Mouse (Mus musculus) left cerebral cortex, adult 8-10 months (tissue): Measurements from ENCODE around the gene Mdga1. TPM values are rescaled to one million over a fixed set of nuclear protein-coding genes. Genes with fewer than 3 reads are reported as not detected.

Experiments
- DNase-seq, 2 experiments: peaks; one replicate each; pipeline ENCODE4 v3.0.0; 2022; ENCODE audit warnings: low spot score in 2 of 2
- total RNA-seq, 4 experiments: library from RNA; stranded (reverse); gene quantifications; 2 replicates each; pipeline ENCODE4 v1.2.4; 2022

Gene Mdga1
- total RNA-seq, 4 experiments from 2014 or later, result 17.9 to 32.2 (median 20.4) TPM

GRCm38 (mm10) chr17:29981568-29981967 is 11.7 kb upstream of the Mdga1 start:
- no peak for DNase-seq

DNA sequence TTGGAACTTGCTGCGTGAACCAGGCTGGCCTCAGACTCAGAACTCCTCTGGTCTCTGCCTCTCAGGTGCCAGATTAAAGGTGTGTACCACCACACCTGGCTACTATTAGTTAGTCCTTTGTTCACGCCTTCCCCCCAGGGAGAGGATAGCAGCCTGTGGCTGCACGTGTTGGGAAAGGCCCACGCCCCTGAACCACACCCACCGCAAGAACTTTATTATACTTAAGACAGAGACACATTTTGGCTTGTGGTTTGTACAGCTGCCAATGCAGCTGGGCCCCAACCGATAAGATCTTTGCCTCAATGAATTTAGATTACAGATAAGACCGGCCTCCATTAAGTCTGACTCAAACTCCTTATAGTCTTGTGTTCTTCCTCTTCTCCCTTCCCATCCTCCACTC is 10.0 kb upstream of the Mdga1 start:
- DNase-seq, result no peak

DNA sequence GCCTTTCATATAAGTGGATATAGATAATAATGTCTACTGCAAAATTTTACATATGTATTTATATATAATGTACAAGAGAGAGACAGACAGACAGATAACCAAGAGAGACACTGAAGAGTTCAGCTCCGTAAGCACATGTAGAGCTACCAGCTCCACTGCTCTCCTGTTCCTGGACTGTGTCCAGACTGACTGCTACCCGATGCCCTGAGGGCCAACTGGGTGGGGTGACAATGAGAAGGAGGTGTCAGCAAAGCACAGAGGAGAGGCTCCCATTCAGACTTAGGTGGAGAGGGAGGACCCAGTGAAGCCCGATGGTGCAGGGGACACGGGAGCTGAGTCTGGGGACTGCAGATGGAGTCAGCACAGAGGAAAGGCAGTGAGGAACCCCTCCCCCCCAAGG is 9.1 kb upstream of the Mdga1 start:
- DNase-seq, result no peak

DNA sequence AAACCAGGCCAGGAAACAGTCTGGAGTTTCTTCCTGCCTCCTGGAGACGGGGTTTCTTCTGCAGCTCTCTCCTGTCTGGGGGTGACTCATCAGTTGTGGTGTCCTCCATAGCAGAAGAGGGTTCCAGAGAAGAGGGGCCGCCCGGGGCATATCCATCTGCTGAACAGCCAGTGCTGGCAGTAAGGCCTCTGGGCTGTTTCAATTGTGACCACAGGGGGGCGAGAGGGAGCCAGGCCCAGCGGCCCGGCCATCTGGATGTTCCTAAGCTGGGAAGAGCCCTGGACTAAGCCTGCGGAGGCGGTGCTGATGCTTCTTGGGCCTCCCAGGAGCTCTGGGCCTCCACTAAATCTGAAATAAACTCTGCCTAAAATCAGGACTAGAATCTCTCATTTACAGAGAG is 5.8 kb upstream of the Mdga1 start:
- peak; percentile 78 to 85 for DNase-seq

DNA sequence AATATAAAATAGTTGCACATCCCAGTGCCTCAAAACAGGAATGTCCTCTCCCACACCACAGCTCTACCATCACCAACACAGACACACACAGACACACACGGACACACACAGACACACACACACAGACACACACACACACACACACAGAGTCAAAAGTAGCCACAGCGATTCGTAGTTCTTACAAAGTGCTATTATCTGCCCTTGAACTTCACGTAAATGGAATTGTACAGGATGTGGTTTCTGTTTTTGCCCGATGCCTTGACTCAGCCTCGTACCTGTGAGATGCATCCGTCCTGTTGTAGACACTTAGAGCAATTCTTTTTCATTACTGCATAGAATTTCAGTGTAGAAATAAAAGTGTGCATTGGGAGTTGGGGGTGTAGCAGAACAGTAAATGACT is 3.3 kb upstream of the Mdga1 start:
- DNase-seq, result no peak

GRCm38 (mm10) chr17:29971761-29972432 is 2.0 kb upstream of the Mdga1 start:
- no peak for DNase-seq

- DNase-seq, result no peak
Observed at GRCm38 (mm10) chr17:29965506-29965905, 4.4 kb downstream of the Mdga1 start.

- DNase-seq, result no peak
Observed at GRCm38 (mm10) chr17:29963730-29964259, 6.1 kb downstream of the Mdga1 start.

GRCm38 (mm10) chr17:29955880-29956279 is 14.0 kb downstream of the Mdga1 start:
- DNase-seq, result no peak

DNA sequence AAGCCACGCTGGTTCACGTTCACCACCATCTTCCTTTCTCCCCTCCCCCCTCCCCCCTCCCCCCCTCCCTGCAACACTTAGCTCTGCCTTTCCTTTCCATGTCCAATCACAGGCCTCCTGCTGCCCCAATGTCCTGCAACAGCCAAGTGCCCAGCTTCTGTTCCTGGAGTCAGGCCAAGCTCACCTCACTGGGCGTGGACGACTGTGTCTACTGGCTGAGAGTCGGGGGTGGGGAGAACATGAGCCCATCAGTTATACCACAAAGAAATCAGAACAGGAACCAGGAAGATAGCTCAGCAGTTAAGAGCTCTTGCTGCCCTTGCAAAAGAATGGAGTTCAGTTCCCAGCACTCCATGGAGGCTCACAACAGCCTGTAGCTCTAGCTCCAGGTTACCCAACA is 15.6 kb downstream of the Mdga1 start:
- no peak for DNase-seq

DNA sequence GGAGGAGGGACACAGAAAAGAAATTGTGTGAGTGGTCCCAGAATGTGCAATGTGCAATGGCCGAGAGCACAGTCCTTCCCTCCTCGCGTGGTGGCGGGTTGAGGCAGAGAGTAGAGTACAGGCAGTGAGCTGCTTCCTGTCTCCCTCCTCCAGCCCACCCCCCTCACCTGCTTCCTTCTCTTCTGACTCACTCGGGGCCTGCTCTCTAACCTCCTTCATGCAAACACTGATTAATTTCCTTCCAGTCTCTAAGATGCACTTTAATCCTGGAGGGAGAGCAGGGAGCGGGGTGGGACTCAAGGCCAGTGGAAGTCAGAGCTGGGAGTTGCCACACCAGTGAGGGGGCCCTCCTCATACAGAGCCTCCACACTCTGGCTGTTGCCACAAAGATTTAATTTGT is 18.8 kb downstream of the Mdga1 start:
- DNase-seq, result no peak

GRCm38 (mm10) chr17:29950574-29950973 is 19.3 kb downstream of the Mdga1 start:
- no peak for DNase-seq

- DNase-seq, result no peak
Observed at GRCm38 (mm10) chr17:29947271-29947714, 22.6 kb downstream of the Mdga1 start.

DNA sequence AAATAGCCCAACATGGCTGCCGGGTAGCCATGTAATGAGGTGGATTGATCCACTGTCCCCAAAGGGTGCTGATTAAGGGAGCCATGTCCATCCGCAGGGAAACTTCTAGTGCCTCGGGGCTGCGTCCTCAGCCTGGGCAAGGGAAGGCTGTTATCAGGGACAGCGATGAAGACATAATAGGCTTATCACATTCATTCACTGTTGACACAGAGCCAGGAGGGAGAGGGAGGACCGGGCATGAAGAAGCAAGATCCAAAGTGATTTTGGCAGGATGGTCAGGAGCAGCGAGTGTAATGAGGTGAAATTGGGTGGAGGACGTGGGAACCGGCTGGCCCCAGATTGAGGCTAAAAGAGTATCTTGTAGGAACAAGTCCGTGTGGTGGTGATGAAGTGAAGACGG is 25.5 kb downstream of the Mdga1 start:
- DNase-seq, result no peak

DNA sequence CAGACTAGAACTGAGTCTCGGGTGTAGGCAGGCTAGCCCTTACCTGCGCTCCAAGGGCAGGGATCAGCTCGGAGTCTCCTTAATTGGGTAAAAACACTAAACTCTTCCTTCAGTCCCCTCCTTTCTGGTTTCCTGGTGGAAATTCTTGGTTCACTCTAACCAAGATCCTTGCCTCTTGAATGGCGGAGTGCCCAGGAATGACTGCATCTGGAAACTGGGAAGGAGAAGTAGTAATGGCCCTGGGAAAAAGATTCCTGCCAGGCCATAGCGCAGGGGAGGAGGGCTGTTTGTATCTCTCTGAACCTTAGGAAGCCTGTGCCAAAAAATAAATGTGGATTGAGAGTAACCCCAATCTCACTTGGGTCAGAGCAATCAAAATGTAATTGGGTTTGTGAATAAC is 30.9 kb downstream of the Mdga1 start:
- no peak for DNase-seq

GRCm38 (mm10) chr17:29937350-29937781 is 32.5 kb downstream of the Mdga1 start:
- no peak for DNase-seq

DNA sequence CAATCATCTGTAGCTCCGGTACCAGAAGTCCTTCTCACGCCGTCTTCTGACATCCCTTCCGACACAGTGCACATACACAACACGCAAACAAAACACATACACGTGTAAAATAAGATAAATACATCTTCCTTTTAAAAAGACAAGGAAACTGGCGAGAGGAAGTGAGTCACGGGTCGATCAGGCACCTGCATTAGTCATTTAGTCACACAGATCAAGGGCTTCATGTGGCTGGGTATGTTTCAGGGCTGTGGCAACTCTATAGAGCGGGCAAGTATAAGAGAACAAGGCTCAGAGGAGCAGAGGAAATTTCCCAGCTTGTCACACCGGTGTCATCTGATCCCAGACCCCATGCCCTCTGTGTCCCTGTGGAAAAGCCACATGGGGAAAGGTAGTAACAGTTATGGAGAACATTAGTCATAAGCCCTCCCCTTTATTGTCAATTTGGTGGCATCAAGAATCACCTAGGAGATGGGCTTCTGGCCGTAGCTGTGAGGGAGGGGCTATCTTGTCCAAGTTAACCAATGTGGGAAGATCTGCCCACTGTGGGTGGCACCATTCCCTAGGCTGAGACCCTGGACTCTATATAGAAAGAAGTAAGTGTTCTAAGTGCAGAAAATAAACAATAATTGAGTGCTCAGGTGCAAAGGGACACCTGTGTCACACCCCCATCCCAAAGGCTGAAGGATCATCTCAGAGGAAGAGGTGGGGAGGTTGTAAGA is 35.6 kb downstream of the Mdga1 start:
- DNase-seq, result no peak

DNA sequence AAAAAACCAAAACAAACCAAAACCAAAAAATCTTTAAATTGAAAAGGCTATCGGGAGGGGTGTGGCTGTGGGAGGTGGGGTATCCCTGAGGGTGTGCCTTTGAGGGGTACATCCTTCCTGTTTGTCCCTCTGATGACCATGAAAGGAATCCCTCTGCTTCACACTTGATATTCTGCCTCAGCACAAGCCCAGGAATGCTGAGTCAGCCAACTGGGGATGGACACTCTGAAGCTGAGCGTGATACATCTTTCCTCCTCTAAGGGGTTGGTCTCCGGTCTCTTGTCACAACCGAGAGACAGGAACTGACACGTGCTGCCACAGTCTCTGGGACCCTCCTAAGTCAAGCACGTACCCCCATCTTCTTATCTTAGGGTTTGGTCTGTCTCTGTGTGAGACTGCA is 37.1 kb downstream of the Mdga1 start:
- DNase-seq, result no peak

DNA sequence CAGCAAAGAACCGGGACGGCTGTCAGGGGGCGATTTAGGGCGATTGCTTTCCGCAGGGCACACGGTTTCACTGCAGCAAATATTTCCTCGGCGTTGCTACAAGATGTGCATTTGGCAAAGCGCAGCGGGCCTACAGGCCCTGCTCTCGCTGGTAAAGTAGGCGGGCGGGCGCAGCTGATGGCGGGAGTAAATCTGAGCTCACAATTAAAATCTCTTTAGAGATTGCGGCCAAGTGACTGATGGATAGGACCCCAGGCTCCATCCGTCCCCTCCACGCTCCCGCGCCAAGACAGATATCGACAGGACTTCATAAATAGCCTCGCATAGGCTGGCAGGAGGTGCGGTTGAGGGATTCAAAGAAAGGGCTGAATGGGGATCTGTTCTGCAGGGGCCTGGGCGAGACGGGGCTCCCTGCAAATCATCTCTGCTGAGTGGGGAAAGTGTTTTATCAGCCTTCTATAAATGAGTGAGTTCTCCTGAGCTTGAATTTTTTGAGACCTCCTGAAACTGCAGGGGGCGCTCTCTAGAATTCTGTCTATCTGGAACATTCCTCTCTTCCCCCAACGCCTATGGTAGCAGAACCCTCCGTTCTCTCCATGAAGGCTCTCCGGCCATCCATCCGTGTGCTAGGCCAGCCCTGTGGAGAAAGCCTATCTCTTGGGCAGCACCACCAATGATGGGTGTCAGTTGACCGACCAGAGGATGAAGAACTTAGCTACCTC is 38.5 kb downstream of the Mdga1 start:
- no peak for DNase-seq

- peak in 1 of 2 experiments; percentile 19 for DNase-seq
Observed at GRCm38 (mm10) chr17:29928751-29929237, 41.1 kb downstream of the Mdga1 start.

DNA sequence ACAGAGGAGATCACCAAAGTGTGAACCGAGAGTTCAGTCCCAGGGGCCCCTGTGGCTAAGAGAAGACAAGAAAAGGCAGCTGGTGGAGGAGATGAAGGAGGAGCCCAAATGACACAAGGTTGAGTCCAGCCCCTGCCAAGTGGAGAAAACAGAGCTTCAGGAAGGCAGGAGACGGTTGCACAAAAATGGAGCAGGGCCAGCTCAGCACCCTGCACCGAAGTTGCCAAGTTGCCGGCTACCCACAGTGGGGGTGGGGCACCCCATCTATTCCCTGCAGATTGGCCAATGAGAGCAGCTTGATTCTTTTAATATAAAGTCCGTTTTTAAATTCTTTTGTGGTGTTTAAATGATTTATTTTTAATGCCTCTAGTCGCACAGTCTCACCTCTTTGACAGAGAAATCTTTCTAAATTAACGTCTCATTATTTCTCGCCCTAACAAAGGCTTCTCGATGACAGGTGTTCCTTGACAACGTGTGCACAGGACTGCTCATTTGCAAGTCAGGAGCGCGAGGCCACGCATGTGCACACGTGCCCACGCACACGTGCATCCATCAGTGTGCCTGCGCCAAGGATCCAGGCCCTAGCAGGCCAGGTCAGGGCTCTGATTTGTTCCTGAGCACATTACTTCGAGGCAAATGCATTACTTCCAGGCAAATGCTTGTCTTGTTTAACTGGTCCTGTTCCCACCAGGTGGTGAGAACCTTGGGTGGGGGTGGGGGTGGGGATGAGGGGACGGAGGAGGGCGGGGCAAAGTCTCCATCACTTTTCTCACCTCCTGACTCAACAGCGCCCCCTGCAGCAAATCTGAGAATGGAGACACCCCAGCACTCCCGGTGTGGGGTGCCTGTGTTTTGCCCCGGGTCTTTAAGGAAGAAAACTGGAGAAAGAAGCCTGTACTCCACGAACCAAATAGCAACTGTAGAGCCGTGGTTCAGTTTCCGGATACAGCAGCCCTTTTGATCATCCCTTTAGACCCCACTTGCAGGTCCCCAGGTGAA is 44.0 kb downstream of the Mdga1 start:
- no peak for DNase-seq
